Mouse (Mus musculus) megakaryocyte, embryonic 14.5 days (primary cell): ENCODE data around the gene Xpr1.

Experiments used
- FLI1 ChIP-seq: IDR thresholded peaks from 2 replicates; pipeline ENCODE4 v1.6.1; 2012; ENCODE audit warnings: low read length, inconsistent platforms, mixed read lengths
- GATA1 ChIP-seq: IDR thresholded peaks from 3 replicates; pipeline ENCODE4 v1.6.1; 2012; ENCODE audit warnings: mixed read lengths, low read length, inconsistent platforms, borderline replicate concordance

DNA sequence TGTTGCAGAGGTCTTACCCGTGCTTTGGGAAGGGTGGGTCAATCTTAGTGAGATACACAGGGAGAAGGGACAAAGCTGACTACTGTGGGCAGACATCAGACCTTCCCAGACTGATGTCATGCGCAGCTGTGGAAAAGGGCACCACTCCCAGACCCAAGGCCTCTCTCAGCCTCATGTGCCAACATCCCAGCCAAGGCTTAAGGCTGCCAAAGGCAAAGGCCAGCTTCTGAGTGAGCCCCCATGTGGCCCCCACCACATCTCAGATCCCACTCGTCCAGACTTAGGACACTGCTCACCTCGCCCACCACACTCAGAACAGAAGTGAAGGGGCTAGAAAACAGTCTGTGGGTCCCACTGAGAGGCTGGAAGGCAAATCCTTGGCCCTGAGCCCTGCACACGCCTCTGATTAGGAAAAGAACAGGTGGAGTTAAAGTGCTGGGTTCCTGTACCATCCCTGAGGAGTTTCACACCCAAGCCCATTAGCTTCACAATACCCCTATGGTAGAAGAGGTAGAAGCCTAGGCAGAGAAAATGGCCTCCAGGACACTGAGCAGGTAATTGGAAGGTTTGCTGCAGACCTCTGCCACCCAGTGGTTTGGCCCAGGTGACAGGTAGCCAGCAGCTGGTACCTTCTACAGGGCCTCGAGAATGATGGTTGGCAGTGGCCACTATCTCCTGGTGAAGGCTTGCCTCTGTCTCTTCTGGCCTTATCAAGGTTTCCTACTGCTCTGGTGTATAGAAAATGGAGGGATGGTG is 177.1 kb downstream of the Xpr1 start:
- TF ChIP-seq GATA1 = no peak
- TF ChIP-seq FLI1 = no peak
